Mouse (Mus musculus): ENCODE results near the gene Wdr64.

The Wdr64 gene

DNA sequence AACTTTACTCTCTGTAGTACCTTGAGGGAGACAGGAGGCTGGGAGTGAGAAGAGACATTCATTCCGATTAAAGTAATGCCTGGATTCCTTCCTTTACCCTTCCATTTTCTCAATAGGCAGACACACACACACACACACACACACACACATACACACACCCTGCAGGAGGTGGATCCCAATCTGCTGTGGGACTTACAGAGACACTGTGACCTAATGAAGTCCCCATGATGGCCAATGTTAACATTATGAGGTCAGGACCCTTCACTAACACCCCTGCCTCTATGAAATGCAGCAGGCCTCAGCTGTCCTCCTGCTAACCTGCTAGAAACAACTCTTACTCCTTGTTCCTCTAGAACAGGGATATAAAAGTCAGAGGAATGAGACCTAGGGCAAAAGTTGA, at the start of gene Wdr64:
Gene Wdr64, plus strand, starts transcription at position 301 of the 400 bp plus-strand sequence.
- in situ Hi-C loops (cut with MboI; ENCODE audit: low pct_unique_long_range_greater_than_20kb in 1 of 2, low sequenced_read_pairs in 2 of 2, unreplicated experiment in 1 of 2) = no loop called here

DNA sequence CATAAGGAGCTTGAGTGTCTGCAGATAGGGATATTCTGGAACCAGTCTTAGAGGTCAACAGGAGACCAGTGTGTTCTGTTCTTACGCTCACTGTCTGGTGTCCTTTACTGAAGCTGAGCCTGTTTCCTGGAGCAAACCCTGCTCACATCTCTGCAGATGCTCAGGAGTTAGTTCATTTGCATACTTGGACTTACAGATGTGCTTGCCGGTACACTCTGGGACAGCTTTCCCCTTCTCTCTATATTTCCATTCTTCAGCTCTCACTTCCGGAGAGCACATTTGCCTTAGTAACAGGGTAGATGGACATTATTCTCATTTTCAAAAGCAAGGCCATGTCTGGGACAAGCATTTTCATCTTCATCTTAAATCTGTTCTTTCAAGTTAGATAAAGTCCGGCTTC, 49.8 kb upstream of the Wdr64 start:
- in situ Hi-C loops (cut with MboI; ENCODE audit: low pct_unique_long_range_greater_than_20kb in 1 of 2, low sequenced_read_pairs in 2 of 2, unreplicated experiment in 1 of 2) = no loop called here

DNA sequence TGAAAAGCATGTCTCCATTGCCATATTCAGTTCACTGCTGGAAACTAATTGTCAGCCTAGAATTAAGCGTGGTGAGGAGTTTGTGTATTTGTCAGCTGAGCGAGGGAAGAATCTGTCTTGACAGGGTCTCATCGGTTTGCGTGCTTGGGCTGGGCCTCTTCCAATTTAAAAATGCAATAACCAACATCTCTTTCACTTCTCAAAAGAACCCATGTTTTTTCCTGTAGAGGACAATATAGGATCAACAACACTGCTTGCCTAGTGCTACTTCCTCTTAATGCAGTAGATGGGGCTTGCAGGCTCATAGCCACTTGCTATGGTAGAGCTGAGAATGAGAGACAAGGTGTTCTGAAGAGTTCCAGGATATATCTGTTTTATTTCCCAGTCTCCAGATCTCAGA, 38.5 kb upstream of the Wdr64 start:
- in situ Hi-C loops (cut with MboI; ENCODE audit: low pct_unique_long_range_greater_than_20kb in 1 of 2, low sequenced_read_pairs in 2 of 2, unreplicated experiment in 1 of 2) = loop anchor here in 1 of 2 experiments (10.0 kb wide), 1 partner anchor 545 kb away; no protein-coding TSS in a partner anchor

DNA sequence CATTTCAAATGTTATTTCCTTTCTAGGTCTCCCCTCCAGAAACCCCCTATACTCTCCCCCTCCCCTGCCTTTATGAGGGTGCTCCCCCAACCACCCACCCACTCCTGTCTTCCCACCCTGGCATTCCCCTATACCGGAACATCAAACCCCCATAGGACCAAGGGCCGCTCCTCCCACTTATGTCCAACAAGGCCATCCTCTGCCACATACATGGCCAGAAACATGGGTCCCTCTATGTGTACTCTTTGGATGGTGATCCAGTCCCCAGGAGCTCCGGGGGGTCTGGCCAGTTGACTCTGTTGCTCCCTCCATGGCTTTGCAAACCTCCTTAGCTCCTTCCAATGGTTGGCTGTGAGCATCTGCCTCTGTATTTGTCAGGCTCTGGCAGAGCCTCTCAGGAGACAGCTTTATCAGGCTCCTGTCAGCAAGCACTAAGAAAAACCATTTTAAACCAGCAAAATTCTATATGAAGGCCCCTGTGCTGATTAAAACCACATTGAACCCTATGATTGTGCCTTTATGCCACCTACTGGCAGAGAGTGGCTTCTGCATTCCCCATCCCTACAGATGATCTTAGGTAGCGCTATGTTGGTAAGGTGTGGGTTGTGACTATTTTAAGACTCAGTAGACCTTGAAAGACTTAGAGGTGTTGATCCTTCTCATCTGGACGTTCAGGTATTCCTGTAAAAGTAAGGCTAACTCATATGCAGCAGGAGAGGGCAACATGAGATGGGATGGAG, 29.6 kb upstream of the Wdr64 start:
- in situ Hi-C loops (cut with MboI; ENCODE audit: low pct_unique_long_range_greater_than_20kb in 1 of 2, low sequenced_read_pairs in 2 of 2, unreplicated experiment in 1 of 2) = loop anchor here in 1 of 2 experiments (10.0 kb wide), 1 partner anchor 554 kb away; no protein-coding TSS in a partner anchor

DNA sequence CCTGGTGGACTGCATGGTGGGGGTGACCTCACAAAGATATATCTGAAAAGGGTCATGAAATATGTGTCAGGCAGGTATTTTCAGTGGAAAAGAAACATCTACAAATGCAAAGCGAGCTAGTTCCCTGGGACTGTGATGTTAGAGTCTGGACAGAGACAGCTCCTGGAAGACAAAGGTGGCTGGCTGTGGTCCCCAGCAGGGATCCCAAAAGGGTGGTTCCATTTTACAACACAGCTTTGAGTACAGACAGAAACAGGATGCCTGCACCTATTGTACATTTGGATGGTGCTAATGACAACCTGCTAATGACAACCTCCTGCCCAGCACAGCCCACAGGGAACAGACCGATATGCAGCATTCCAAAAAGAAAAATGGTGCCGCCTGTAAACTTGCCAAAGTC, 28.9 kb upstream of the Wdr64 start:
- in situ Hi-C loops (cut with MboI; ENCODE audit: low pct_unique_long_range_greater_than_20kb in 1 of 2, low sequenced_read_pairs in 2 of 2, unreplicated experiment in 1 of 2) = loop anchor here in 1 of 2 experiments (10.0 kb wide), 1 partner anchor 555 kb away; no protein-coding TSS in a partner anchor

DNA sequence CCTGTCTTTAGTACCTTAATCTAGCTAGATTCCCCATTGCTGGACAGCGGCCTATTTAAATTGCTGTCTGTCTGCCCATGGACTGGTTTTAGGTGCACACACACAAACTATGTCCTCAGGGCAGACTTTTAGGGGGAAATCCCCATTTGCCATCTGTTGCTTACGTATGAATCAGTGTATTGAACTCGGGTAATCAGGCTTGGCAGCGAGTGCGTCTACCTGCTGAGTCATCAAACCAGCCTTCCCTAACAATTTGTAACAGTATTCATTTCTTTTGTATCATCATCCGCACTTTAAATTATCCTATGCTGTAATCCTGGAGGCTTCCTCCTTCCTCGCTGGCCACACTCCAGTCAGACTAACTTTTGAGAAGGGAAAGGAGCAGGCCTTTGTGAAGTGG, 28.4 kb upstream of the Wdr64 start:
- in situ Hi-C loops (cut with MboI; ENCODE audit: low pct_unique_long_range_greater_than_20kb in 1 of 2, low sequenced_read_pairs in 2 of 2, unreplicated experiment in 1 of 2) = no loop called here

DNA sequence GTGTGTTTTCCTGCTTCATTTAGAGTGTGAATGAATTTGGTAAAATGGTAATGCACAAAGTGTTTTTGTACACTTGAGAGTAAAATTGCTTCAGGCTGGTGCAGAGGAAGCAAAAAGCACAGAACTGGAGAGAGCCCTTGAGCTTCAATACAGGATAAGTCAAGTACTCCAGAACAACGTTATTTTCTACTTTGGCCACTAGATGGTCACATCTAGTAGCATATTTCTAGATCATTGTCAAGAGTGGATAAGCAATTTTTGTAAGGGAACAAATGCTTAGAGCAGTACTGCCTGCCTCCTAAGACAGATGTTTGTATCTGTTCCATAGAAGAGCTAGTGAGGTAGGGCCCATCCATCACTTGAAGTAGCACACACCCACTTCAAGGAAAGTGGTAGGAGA, 26.8 kb upstream of the Wdr64 start:
- in situ Hi-C loops (cut with MboI; ENCODE audit: low pct_unique_long_range_greater_than_20kb in 1 of 2, low sequenced_read_pairs in 2 of 2, unreplicated experiment in 1 of 2) = no loop called here

DNA sequence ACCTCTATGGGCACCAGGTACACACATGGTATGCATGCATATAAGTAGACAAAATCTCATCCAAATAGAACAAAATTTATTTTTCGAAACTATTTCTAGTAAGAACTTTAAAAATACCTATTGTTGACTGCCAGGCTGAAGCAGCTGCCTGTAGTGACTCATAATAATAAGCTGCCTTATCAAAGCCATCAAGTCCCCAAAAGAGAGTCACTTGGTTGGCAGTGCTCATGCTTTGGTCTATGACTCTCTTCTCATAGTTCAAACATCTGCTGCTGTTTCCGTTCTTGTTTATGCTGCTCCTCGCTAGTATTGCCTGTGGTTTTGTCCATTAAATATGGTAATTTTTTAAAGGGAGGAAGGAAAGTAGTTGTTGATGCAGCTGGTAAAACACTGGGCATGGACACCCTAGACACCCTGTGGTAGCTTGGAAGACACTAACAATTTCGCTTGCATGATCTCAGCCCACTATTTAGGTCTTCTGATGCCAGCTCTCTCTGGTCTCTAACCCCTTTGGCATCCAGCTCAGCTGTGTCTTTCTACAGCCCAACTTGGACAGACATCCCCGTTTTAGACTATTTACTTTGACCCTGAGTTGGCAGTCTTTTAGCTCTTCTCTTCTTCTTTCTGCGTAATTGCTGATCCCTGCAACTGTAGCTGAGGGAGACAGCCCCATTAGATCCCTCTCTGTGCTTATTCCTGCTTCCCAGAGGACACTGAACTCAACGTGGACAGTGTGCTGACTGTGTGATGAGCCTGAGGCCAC, 24.6 kb upstream of the Wdr64 start:
- in situ Hi-C loops (cut with MboI; ENCODE audit: low pct_unique_long_range_greater_than_20kb in 1 of 2, low sequenced_read_pairs in 2 of 2, unreplicated experiment in 1 of 2) = no loop called here

DNA sequence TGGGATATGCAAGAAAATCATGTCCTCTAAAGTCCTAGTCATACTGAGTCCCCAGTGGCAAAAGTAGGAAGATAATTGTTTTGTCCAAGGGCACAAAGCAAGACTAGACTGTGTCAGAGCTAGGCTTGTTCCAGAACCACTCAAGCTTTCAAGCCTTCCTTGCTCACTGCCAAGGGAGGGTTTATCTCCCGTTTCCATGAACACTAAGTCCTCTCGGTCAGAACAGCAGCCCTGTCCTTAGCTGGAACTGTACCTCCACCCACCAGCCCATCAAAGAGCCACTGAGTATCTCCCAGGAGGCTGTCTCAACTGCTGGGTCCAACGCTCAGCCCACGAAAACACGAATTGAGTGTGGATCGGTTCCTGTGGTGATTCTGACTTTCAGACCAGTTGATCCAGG, 23.3 kb upstream of the Wdr64 start:
- in situ Hi-C loops (cut with MboI; ENCODE audit: low pct_unique_long_range_greater_than_20kb in 1 of 2, low sequenced_read_pairs in 2 of 2, unreplicated experiment in 1 of 2) = no loop called here

DNA sequence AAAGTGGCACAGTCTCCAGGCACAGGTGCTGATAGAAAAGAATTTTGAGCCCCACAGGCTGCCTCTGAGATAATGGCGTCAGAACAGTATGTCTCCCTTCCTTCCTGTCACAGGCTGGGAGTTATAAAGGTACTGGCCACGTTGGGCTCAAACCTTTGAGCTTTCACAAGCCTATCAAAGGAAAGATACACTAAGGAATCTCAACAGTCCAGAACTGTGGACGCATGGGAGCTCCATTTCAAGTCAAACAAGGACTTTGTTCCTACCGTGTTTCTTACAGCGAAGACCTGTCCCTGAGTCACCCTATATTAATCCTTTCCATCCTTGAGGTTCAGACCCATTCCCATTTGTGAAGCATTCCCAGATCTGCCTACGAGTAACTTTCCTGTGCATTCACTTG, 20.9 kb upstream of the Wdr64 start:
- in situ Hi-C loops (cut with MboI; ENCODE audit: low pct_unique_long_range_greater_than_20kb in 1 of 2, low sequenced_read_pairs in 2 of 2, unreplicated experiment in 1 of 2) = no loop called here

DNA sequence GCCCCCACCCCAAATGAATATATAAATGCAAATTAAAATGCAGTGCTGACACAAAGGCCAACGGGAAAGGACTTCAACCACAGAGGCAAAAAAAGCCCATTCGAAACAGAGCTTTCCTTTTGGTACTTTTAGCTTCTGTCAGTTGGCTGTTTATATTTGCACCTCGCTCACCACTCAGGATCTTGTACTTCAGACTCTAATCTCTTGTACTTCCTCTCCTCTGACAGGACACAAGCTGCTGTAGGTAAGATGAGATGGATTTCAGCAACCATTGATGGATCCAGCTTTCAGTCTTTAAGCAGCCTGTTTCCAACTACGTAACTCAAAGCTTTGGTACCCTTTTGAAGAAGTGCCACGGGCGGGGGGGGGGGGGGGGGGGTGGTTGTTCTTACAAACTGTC, 17.4 kb upstream of the Wdr64 start:
- in situ Hi-C loops (cut with MboI; ENCODE audit: low pct_unique_long_range_greater_than_20kb in 1 of 2, low sequenced_read_pairs in 2 of 2, unreplicated experiment in 1 of 2) = no loop called here

DNA sequence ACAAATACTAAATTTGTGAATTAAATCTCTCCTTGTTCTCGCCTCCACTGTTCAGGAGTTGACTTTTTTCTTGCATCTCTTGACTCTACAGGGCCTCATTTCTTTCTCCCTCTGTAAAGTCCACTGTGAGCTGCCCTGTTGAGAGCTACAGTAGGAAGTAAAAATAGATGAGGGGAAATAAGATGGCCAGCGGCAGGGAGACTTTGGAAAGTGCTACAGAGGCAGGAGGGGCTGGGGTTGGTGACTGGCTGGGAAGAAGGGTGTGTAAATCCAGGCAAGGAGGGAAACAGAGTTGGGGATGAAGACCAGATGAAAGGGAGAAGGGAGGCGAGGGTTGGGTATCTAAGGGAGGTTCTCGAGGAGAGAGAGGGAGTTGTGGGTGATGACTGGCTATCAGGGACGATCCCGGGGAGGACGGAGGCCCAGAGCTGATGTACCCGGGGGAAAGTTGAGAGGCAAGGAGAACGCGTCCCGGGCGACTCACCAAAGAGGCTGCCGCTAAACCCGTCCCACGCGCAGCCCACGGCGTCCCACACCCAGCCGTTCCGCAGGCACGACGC, 6.6 kb upstream of the Wdr64 start:
- in situ Hi-C loops (cut with MboI; ENCODE audit: low pct_unique_long_range_greater_than_20kb in 1 of 2, low sequenced_read_pairs in 2 of 2, unreplicated experiment in 1 of 2) = no loop called here

DNA sequence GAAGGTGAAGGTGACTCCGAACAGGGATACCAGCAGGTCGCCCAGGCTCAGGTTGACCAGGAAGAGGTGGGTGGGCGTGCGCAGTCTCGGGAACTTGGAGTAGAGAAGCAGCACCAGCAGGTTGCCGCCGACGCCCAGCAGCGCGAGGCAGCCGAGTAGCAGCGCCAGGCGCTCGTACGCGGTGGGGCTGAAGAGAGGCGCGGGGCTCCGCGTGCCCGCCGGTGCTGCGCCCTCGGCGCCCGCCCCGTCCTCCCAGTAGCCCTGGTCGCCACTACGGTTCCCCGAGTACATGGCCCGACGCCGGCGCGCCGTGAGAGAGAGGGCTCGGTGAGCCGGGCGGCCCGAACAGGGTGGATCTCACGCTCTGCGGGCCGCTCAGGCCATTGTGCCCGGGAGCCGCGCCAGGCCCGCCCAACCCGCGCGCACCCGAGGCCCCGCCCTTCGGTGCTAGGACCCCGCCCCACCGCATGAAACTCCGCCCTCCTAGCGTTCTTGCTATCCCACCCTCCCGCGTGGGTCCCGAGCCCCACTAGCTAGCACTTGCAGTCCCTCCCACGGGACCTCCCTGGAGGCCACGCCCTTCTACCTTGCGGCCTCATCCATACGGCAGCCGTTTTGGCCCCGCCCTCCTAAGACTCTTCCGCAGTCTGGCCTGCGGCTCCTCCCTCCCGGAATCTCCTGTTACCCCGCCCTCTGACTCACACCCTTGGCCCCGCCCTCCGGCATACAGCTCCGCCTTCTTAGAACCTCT, 6.0 kb upstream of the Wdr64 start, which contains the start of the genes Opn3 and Chml:
Gene Opn3, minus strand, starts transcription at position 531 of the 751 bp plus-strand sequence.
Gene Chml, minus strand, starts transcription at position 656 of the 751 bp plus-strand sequence.
- in situ Hi-C loops (cut with MboI; ENCODE audit: low pct_unique_long_range_greater_than_20kb in 1 of 2, low sequenced_read_pairs in 2 of 2, unreplicated experiment in 1 of 2) = no loop called here

DNA sequence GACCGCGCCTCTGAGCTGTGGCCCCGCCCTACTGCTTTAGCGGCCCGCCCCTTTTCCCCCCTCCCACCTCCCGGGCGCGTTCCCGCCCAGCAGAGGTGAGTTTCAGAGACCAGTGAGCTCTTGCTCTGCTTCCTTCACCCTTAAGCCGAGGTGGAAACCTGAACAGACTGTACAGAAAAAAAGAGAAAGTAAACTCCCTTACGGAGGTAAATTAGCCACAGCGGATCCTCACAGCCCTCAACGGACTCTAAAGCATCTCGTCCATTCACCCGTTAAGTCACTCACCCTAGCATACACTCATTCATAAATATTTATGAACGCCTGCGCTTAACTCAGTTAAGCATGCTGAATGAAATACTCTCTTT, 5.4 kb upstream of the Wdr64 start:
- in situ Hi-C loops (cut with MboI; ENCODE audit: low pct_unique_long_range_greater_than_20kb in 1 of 2, low sequenced_read_pairs in 2 of 2, unreplicated experiment in 1 of 2) = no loop called here

DNA sequence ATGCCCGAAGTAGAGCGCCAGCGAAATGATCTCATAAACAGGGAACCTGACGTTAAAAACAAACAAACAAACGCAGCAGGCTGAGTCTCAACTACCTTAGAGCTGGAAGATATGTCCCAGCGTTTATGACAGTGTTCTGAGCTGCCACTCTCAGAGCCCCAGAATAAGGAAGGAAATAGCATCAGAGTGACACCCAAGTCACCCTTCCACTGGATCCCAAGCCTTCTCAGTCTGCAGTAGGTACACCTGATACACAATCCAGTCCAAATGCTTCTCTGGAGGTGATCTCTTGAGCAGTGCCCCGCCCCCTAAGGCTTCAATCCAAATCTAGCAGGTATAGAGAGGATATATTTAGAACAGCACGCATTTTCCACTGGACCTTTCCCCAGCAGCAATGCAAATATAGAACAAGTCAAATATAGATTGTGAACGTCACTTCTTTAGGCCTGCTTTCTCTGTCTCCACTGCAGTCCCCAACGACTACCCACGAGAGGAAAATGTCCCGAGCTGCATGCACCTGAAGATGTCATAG, 4.9 kb upstream of the Wdr64 start:
- in situ Hi-C loops (cut with MboI; ENCODE audit: low pct_unique_long_range_greater_than_20kb in 1 of 2, low sequenced_read_pairs in 2 of 2, unreplicated experiment in 1 of 2) = no loop called here

DNA sequence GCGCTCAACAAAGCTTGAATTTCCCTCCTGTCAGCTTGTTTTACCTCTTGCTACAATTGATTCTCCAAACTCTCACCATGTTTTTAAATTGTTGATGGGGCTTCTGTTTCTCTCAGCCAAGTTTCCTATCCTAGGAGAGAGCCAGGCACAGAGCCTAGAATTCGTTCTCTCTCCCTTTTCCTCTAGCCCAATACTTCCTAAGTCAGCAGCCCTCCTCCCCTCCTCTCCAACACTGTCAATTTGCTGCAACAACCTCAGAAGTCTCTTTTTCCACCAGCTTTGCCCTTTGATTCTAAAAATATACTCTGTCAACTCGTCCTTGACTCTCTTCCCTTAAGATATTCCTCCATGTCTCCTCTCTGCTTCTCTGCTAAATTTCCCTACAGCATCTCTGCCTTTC, 982 bp downstream of the Wdr64 start:
- in situ Hi-C loops (cut with MboI; ENCODE audit: low pct_unique_long_range_greater_than_20kb in 1 of 2, low sequenced_read_pairs in 2 of 2, unreplicated experiment in 1 of 2) = no loop called here

DNA sequence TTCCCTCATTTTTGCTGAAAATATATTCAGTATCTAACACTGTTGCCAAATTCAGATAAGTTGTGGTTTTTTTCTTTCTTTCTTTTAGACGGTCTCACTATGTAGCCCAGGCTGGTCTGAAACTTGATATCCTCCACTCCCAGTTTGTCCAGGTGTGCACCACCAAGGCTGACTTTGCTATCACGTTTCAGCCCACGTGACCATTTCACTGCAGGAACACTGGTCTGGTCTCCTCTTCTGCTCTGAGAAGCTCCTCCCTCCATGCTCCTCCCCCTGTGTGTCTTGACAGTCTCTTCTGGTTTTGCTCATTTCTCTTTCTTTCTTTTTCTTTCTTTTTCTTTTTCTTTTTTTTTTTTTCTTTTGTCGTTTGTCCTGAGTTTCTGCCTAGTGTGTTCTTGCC, 1.4 kb downstream of the Wdr64 start:
- in situ Hi-C loops (cut with MboI; ENCODE audit: low pct_unique_long_range_greater_than_20kb in 1 of 2, low sequenced_read_pairs in 2 of 2, unreplicated experiment in 1 of 2) = no loop called here

DNA sequence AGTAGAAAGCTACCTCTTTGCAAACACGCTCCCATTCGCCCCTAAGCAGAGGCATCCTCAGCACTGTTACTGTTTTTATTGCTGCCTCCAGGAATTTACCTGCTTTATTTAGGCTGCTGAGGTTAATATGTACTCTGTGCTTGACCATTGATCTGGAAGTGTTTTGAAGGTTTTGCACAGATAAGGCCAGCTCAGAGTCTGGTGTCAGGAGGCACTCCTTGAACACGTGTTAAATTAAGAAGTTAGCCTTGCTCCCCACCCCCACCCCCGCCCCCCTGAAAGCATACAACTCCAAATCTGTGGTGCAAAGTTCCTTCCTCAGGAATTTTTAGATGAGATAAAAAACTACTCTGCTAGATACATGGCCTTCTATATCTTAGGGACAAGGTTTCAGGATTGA, 2.8 kb downstream of the Wdr64 start:
- in situ Hi-C loops (cut with MboI; ENCODE audit: low pct_unique_long_range_greater_than_20kb in 1 of 2, low sequenced_read_pairs in 2 of 2, unreplicated experiment in 1 of 2) = no loop called here

DNA sequence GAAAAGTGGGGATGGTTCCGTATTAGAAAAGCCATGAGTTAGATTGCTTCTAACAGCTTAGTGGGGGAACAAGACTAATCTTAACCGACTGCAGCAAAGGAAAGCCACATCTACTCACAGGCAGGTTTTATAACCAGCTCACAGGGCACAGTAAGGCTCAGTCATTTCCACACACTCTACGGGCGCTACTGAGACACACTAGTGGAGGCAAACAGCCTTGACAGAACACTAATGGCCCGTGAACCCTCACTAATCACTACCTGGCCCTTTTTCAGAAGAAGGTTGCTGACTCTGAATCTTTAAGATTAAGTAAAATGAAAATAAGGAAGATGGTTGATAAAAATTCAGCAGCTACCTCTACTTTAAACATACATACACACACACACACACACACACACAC, 9.2 kb downstream of the Wdr64 start:
- in situ Hi-C loops (cut with MboI; ENCODE audit: low pct_unique_long_range_greater_than_20kb in 1 of 2, low sequenced_read_pairs in 2 of 2, unreplicated experiment in 1 of 2) = no loop called here

Measured in mouse embryonic stem cell (cell line).